Mouse (Mus musculus) lung, postnatal 14 days (tissue): Measurements from ENCODE around the gene Slc51b.

ENCODE experiments used
- DNase-seq: peaks from one replicate; pipeline ENCODE4 v3.0.0; 2021

Slc51b gene

GRCm38 (mm10) chr9:65365721-65366120, 57.0 kb downstream of the Slc51b start:
- DNase-seq: no peak

GRCm38 (mm10) chr9:65363684-65364083, 59.1 kb downstream of the Slc51b start:
- DNase-seq: no peak
